Mouse (Mus musculus) forebrain, embryonic 11.5 days (tissue): ENCODE data around the gene Nek11. TPM values are rescaled to one million over a fixed set of nuclear protein-coding genes. Genes with fewer than 3 reads are reported as not detected.
A peak's percentile ranks its signal among the peaks of the same experiment; 100 is the strongest.

ENCODE experiments used
- ATAC-seq: fragments of 200-750 bp; cut with Nextera tagmentation; replicated peaks from 2 replicates; pipeline ENCODE4 v1.8.0; 2017; ENCODE audit warnings: moderate TSS enrichment; ENCODE audit not compliant: low FRiP score
- DNase-seq: peaks from one replicate; pipeline ENCODE4 v3.0.0-alpha.2; 2017; ENCODE audit warnings: low spot score
- H3K27ac ChIP-seq: fragments of 300-500 bp; sonication (generic); 2 replicates; pipeline ENCODE4 v1.5.1; 2014; ENCODE audit warnings: low read depth, low read length
- H3K27me3 ChIP-seq: fragments of 300-500 bp; sonication (generic); 2 replicates; pipeline ENCODE4 v1.6.1; 2014; ENCODE audit warnings: mild to moderate bottlenecking, low read length, mixed read lengths; ENCODE audit not compliant: control insufficient read depth, insufficient read depth
- H3K36me3 ChIP-seq: fragments of 300-500 bp; sonication (generic); 2 replicates; pipeline ENCODE4 v1.6.1; 2014; ENCODE audit warnings: mild to moderate bottlenecking, low read length, moderate library complexity, mixed read lengths; ENCODE audit not compliant: control insufficient read depth, insufficient read depth
- H3K4me1 ChIP-seq: fragments of 300-500 bp; sonication (generic); replicated peaks from 2 replicates; pipeline ENCODE4 v1.6.1; 2014; ENCODE audit warnings: low read length, mixed read lengths; ENCODE audit not compliant: control insufficient read depth, insufficient read depth
- H3K4me2 ChIP-seq: fragments of 300-500 bp; sonication (generic); 2 replicates; pipeline ENCODE4 v1.6.1; 2014; ENCODE audit warnings: low read depth, mild to moderate bottlenecking, low read length, moderate library complexity, mixed read lengths; ENCODE audit not compliant: severe bottlenecking
- H3K4me3 ChIP-seq: fragments of 300-500 bp; sonication (generic); 2 replicates; pipeline ENCODE4 v1.5.1; 2014; ENCODE audit warnings: low read depth, low read length
- H3K9ac ChIP-seq: fragments of 300-500 bp; sonication (generic); 2 replicates; pipeline ENCODE4 v1.6.1; 2014; ENCODE audit warnings: low read length
- H3K9me3 ChIP-seq: fragments of 300-500 bp; sonication (generic); 2 replicates; pipeline ENCODE4 v1.6.1; 2016; ENCODE audit warnings: low read length, mixed read lengths; ENCODE audit not compliant: control insufficient read depth
- WGBS: fragments of 180-500 bp; shearing (Covaris S2); extraction: QIAGEN DNeasy Blood & Tissue Kit; methylation state at CpG from one replicate; pipeline ENCODE4 v1.1.7; 2014; 5-methylcytosine and 5-hydroxymethylcytosine counted together
- polyA plus RNA-seq: library from polyadenylated mRNA; unstranded; fragments of >200 nt; fragmentation: Nextera tagmentation; extraction: Ambion mirVana; gene quantifications from 2 replicates; pipeline ENCODE4 v1.2.1, GENCODE M21; 2014

Nek11 gene
- polyA plus RNA-seq, 1 experiment from 2014 or later = 0.63 TPM

- Histone ChIP-seq H3K36me3 (no peaks in the 10 kb centered on the region), H3K4me3 (no peak overlapping the region), H3K4me1 (no peaks in the 10 kb centered on the region), H3K4me2 (no peak overlapping the region), H3K9ac (no peak overlapping the region), H3K9me3 (no peaks in the 10 kb centered on the region), H3K27me3 (no peaks in the 10 kb centered on the region), H3K27ac (no peak overlapping the region)
- DNase-seq = no peak
- WGBS = 86% methylated on average over 2 of the region's 2 CpGs
- no peak for ATAC-seq
Observed at GRCm38 (mm10) chr9:105263140-105263539, 132.2 kb downstream of the Nek11 start.

DNA sequence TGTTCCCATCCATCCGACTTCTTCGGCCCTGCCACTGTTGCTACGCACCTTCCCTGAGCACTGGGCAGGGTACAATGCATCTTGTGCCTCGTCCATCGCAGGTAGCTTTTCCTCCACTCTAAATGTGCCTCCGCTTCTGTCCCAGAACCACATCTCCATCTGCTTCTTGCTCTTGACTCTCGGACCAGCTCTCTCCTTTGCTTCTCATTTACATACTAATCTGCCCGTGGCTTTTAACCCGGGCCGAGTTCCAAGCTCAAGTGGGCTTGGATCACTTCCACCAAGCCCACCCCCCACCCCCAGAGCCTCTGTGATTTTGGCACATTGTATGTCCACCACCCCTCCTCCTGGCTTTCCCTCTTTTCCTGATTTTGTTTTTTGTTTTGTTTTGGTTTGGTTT, 137.7 kb downstream of the Nek11 start:
- Histone ChIP-seq H3K27ac (no peak overlapping the region), H3K9ac (no peak overlapping the region), H3K9me3 (no peaks in the 10 kb centered on the region), H3K27me3 (no peaks in the 10 kb centered on the region), H3K4me1 (no peaks in the 10 kb centered on the region), H3K4me2 (no peak overlapping the region), H3K4me3 (no peak overlapping the region), H3K36me3 (no peaks in the 10 kb centered on the region)
- WGBS = 81% methylated on average over 10 of the region's 10 CpGs
- ATAC-seq (no peak), DNase-seq (no peak)

GRCm38 (mm10) chr9:105254076-105254475, 141.2 kb downstream of the Nek11 start:
- DNase-seq (no peak), ATAC-seq (no peak)
- WGBS = 92% methylated on average over 1 of the region's 1 CpGs
- Histone ChIP-seq H3K36me3 (no peaks in the 10 kb centered on the region), H3K27ac (no peak overlapping the region), H3K9ac (no peak overlapping the region), H3K4me3 (no peak overlapping the region), H3K4me1 (no peaks in the 10 kb centered on the region), H3K4me2 (no peak overlapping the region), H3K9me3 (no peaks in the 10 kb centered on the region), H3K27me3 (no peaks in the 10 kb centered on the region)

- Histone ChIP-seq H3K4me3 (no peak overlapping the region), H3K9me3 (no peaks in the 10 kb centered on the region), H3K4me2 (no peak overlapping the region), H3K9ac (no peak overlapping the region), H3K27ac (no peak overlapping the region), H3K36me3 (no peaks in the 10 kb centered on the region), H3K27me3 (no peaks in the 10 kb centered on the region), H3K4me1 (no peaks in the 10 kb centered on the region)
- ATAC-seq (no peak), DNase-seq (no peak)
- WGBS = 70% methylated on average over 4 of the region's 4 CpGs
Observed at GRCm38 (mm10) chr9:105252349-105253041, 142.8 kb downstream of the Nek11 start.

DNA sequence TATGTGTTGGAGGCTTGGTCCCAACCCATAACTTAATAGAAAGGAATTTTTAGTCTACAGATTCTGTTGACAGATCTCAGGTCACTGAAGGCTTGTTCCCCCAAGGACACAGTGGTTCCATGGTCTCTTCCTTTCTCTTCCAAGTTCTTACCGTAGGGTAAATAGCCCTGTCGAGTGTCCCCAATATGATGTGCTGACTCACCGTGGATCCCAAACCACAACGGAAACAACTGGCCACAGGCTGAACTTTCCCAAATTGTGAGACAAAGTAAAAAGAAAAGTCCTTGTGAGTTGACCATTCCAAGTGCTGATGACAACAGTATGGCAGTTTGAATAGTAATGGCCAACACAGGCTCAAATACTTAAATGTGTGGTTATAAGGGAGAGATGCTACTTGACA, 144.1 kb downstream of the Nek11 start:
- H3K27me3 ChIP-seq = no peaks in the 10 kb centered on the region
- no peak for ATAC-seq
- H3K4me1 ChIP-seq = no peaks in the 10 kb centered on the region
- no peak overlapping the region for H3K27ac ChIP-seq
- no peak overlapping the region for H3K9ac ChIP-seq
- WGBS = 94% methylated on average over 4 of the region's 4 CpGs
- no peaks in the 10 kb centered on the region for H3K9me3 ChIP-seq
- H3K36me3 ChIP-seq = no peaks in the 10 kb centered on the region
- no peak overlapping the region for H3K4me2 ChIP-seq
- no peak overlapping the region for H3K4me3 ChIP-seq
- DNase-seq = no peak

GRCm38 (mm10) chr9:105244024-105244423, 151.3 kb downstream of the Nek11 start:
- Histone ChIP-seq H3K4me1 (no peaks in the 10 kb centered on the region), H3K27ac (no peak overlapping the region), H3K36me3 (no peaks in the 10 kb centered on the region), H3K4me2 (no peak overlapping the region), H3K4me3 (no peak overlapping the region), H3K9ac (no peak overlapping the region), H3K27me3 (no peaks in the 10 kb centered on the region), H3K9me3 (no peaks in the 10 kb centered on the region)
- no peak for ATAC-seq
- DNase-seq = peak; percentile 67
- WGBS = 34% methylated on average over 5 of the region's 5 CpGs

- H3K9ac ChIP-seq = no peak overlapping the region
- H3K36me3 ChIP-seq = no peaks in the 10 kb centered on the region
- H3K27ac ChIP-seq = no peak overlapping the region
- ATAC-seq (no peak), DNase-seq (peak; percentile 52)
- no peaks in the 10 kb centered on the region for H3K4me1 ChIP-seq
- H3K4me3 ChIP-seq = no peak overlapping the region
- no peaks in the 10 kb centered on the region for H3K9me3 ChIP-seq
- no peaks in the 10 kb centered on the region for H3K27me3 ChIP-seq
- 57% methylated on average over 4 of the region's 4 CpGs for WGBS
- H3K4me2 ChIP-seq = no peak overlapping the region
Observed at GRCm38 (mm10) chr9:105214434-105214833, 180.9 kb downstream of the Nek11 start.

GRCm38 (mm10) chr9:105200305-105200704, 195.0 kb downstream of the Nek11 start:
- H3K4me1 ChIP-seq = no peaks in the 10 kb centered on the region

GRCm38 (mm10) chr9:105186725-105187124, 208.6 kb downstream of the Nek11 start:
- no peak for ATAC-seq
- no peaks in the 10 kb centered on the region for H3K36me3 ChIP-seq
- no peak overlapping the region for H3K9ac ChIP-seq
- DNase-seq = no peak
- no peak overlapping the region for H3K4me3 ChIP-seq
- H3K27ac ChIP-seq = no peak overlapping the region
- H3K4me2 ChIP-seq = no peak overlapping the region
- H3K9me3 ChIP-seq = no peaks in the 10 kb centered on the region
- WGBS = 82% methylated on average over 3 of the region's 3 CpGs
- H3K4me1 ChIP-seq = no peaks in the 10 kb centered on the region
- H3K27me3 ChIP-seq = no peaks in the 10 kb centered on the region

More at GRCm38 (mm10) chr9:105200305-105200704, 195.0 kb downstream of the Nek11 start:
- H3K27me3 ChIP-seq = no peaks in the 10 kb centered on the region
- no peak overlapping the region for H3K9ac ChIP-seq
- 37% methylated on average over 1 of the region's 1 CpGs for WGBS
- ATAC-seq = no peak
- no peaks in the 10 kb centered on the region for H3K36me3 ChIP-seq
- H3K4me3 ChIP-seq = no peak overlapping the region
- H3K4me2 ChIP-seq = no peak overlapping the region
- DNase-seq = no peak
- H3K27ac ChIP-seq = no peak overlapping the region
- H3K9me3 ChIP-seq = no peaks in the 10 kb centered on the region
